Mouse (Mus musculus) embryonic facial prominence, embryonic 10.5 days (tissue): Measurements from ENCODE around the gene Hnrnpa1. TPM values are rescaled to one million over a fixed set of nuclear protein-coding genes. Genes with fewer than 3 reads are reported as not detected.
"Not testable (repeated sequence)": the region's sequence is repeated elsewhere in the genome, so short reads cannot be mapped to it uniquely, and the experiment has no call there.

Source experiments
- DNase-seq: peaks from one replicate; pipeline ENCODE4 v3.0.0-alpha.2; 2017; ENCODE audit warnings: low spot score
- H3K27ac ChIP-seq: fragments of 300-500 bp; sonication (generic); replicated peaks from 2 replicates; pipeline ENCODE4 v1.5.1; 2016; ENCODE audit warnings: mild to moderate bottlenecking
- H3K27me3 ChIP-seq: fragments of 300-500 bp; sonication (generic); replicated peaks from 2 replicates; pipeline ENCODE4 v1.6.1; 2016; ENCODE audit warnings: low read depth, mild to moderate bottlenecking; ENCODE audit not compliant: poor library complexity, severe bottlenecking
- H3K36me3 ChIP-seq: fragments of 300-500 bp; sonication (generic); replicated peaks from 2 replicates; pipeline ENCODE4 v1.6.1; 2016; ENCODE audit warnings: mild to moderate bottlenecking, moderate library complexity
- H3K4me1 ChIP-seq: fragments of 300-500 bp; sonication (generic); 2 replicates; pipeline ENCODE4 v1.6.1; 2016
- H3K4me3 ChIP-seq: fragments of 300-500 bp; sonication (generic); 2 replicates; pipeline ENCODE4 v1.5.1; 2016; ENCODE audit warnings: mild to moderate bottlenecking, moderate library complexity
- H3K9me3 ChIP-seq: fragments of 300-500 bp; sonication (generic); 2 replicates; pipeline ENCODE4 v1.6.1; 2016; ENCODE audit warnings: mild to moderate bottlenecking
- whole genome bisulfite sequencing: fragments of 180-500 bp; shearing (Covaris S2); methylation state at CpG from one replicate; pipeline ENCODE4 v1.1.7; 2016; 5-methylcytosine and 5-hydroxymethylcytosine counted together
- polyA plus RNA-seq: library from polyadenylated mRNA; unstranded; fragments of >200 nt; fragmentation: Nextera tagmentation; extraction: Ambion mirVana; gene quantifications from 2 replicates; pipeline ENCODE4 v1.2.1, GENCODE M21; 2016

The Hnrnpa1 gene
- polyA plus RNA-seq, 1 experiment from 2014 or later = 1,897 TPM

- Histone ChIP-seq H3K9me3 (no peaks in the 10 kb centered on the region), H3K27me3 (no peaks in the 10 kb centered on the region), H3K36me3 (peaks cover 54% of the 10 kb centered on the region), H3K4me3 (no peak overlapping the region), H3K4me1 (peaks cover 16% of the 10 kb centered on the region), H3K27ac (no peak overlapping the region)
- DNase-seq = no peak
- WGBS = 100% methylated on average over 1 of the region's 1 CpGs
Observed at GRCm38 (mm10) chr15:103221386-103221785, 18.8 kb upstream of the Hnrnpa1 start.

- H3K27me3 ChIP-seq = no peaks in the 10 kb centered on the region
- 88% methylated on average over 2 of the region's 2 CpGs for WGBS
Observed at GRCm38 (mm10) chr15:103224161-103224560, 16.1 kb upstream of the Hnrnpa1 start.

GRCm38 (mm10) chr15:103227022-103227421, 13.2 kb upstream of the Hnrnpa1 start:
- no peak overlapping the region for H3K4me3 ChIP-seq
- no peak overlapping the region for H3K27ac ChIP-seq
- WGBS = 94% methylated on average over 3 of the region's 3 CpGs
- no peaks in the 10 kb centered on the region for H3K27me3 ChIP-seq
- no peak for DNase-seq
- H3K9me3 ChIP-seq = no peaks in the 10 kb centered on the region
- peaks cover 27% of the 10 kb centered on the region for H3K36me3 ChIP-seq
- no peaks in the 10 kb centered on the region; the same call in 1 of the 2 replicates for H3K4me1 ChIP-seq

More at GRCm38 (mm10) chr15:103224161-103224560, 16.1 kb upstream of the Hnrnpa1 start:
- DNase-seq = no peak
- Histone ChIP-seq H3K27ac (no peak overlapping the region), H3K4me1 (peaks cover 3% of the 10 kb centered on the region; the same call in 1 of the 2 replicates), H3K4me3 (no peak overlapping the region), H3K9me3 (no peaks in the 10 kb centered on the region), H3K36me3 (peaks cover 51% of the 10 kb centered on the region)

GRCm38 (mm10) chr15:103227572-103227971, 12.7 kb upstream of the Hnrnpa1 start:
- DNase-seq = no peak
- WGBS = 87% methylated on average over 2 of the region's 2 CpGs
- Histone ChIP-seq H3K36me3 (peaks cover 24% of the 10 kb centered on the region), H3K9me3 (no peaks in the 10 kb centered on the region), H3K4me3 (no peak overlapping the region), H3K4me1 (no peaks in the 10 kb centered on the region; the same call in 1 of the 2 replicates), H3K27me3 (no peaks in the 10 kb centered on the region), H3K27ac (no peak overlapping the region)

GRCm38 (mm10) chr15:103228904-103229303, 11.3 kb upstream of the Hnrnpa1 start:
- no peak overlapping the region for H3K4me3 ChIP-seq

GRCm38 (mm10) chr15:103233119-103233518, 7.1 kb upstream of the Hnrnpa1 start:
- 93% methylated on average over 2 of the region's 2 CpGs for WGBS
- H3K27me3 ChIP-seq = no peaks in the 10 kb centered on the region
- no peak for DNase-seq
- H3K27ac ChIP-seq = no peak overlapping the region
- H3K4me3 ChIP-seq = no peak overlapping the region
- H3K4me1 ChIP-seq = peaks cover 4% of the 10 kb centered on the region
- H3K9me3 ChIP-seq = peaks cover 2% of the 10 kb centered on the region; the same call in 1 of the 2 replicates
- H3K36me3 ChIP-seq = peaks cover 47% of the 10 kb centered on the region

More at GRCm38 (mm10) chr15:103228904-103229303, 11.3 kb upstream of the Hnrnpa1 start:
- WGBS = 86% methylated on average over 2 of the region's 2 CpGs
- no peak for DNase-seq
- Histone ChIP-seq H3K27me3 (no peaks in the 10 kb centered on the region), H3K4me1 (no peaks in the 10 kb centered on the region; the same call in 1 of the 2 replicates), H3K36me3 (peaks cover 20% of the 10 kb centered on the region), H3K27ac (no peak overlapping the region), H3K9me3 (no peaks in the 10 kb centered on the region)

GRCm38 (mm10) chr15:103237295-103237694, 2.9 kb upstream of the Hnrnpa1 start:
- peaks cover 60% of the 10 kb centered on the region for H3K36me3 ChIP-seq
- 94% methylated on average over 7 of the region's 7 CpGs for WGBS

GRCm38 (mm10) chr15:103239130-103239684, 1.0 kb upstream of the Hnrnpa1 start:
- H3K9me3 ChIP-seq = peaks cover 2% of the 10 kb centered on the region; the same call in 1 of the 2 replicates
- H3K36me3 ChIP-seq = peaks cover 68% of the 10 kb centered on the region
- H3K4me3 ChIP-seq = peak overlapping the region; percentile 81
- peaks cover 32% of the 10 kb centered on the region for H3K4me1 ChIP-seq
- H3K27ac ChIP-seq = peak overlapping the region; percentile 98
- WGBS = under 1% methylated on average over 26 of the region's 26 CpGs
- DNase-seq = peak; percentile 96
- H3K27me3 ChIP-seq = no peaks in the 10 kb centered on the region

More at GRCm38 (mm10) chr15:103237295-103237694, 2.9 kb upstream of the Hnrnpa1 start:
- Histone ChIP-seq H3K27me3 (no peaks in the 10 kb centered on the region), H3K27ac (no peak overlapping the region), H3K4me3 (no peak overlapping the region), H3K9me3 (peaks cover 2% of the 10 kb centered on the region; the same call in 1 of the 2 replicates), H3K4me1 (peaks cover 15% of the 10 kb centered on the region)
- no peak for DNase-seq

- peaks cover 64% of the 10 kb centered on the region for H3K36me3 ChIP-seq
- peak; percentile 97 for DNase-seq
- under 1% methylated on average over 39 of the region's 39 CpGs for WGBS
Observed at GRCm38 (mm10) chr15:103239685-103240159, 510 bp upstream of the Hnrnpa1 start, which contains the start of gene Cbx5. Gene Cbx5, minus strand, starts transcription at chr15:103239816.

GRCm38 (mm10) chr15:103241071-103242018, 1.1 kb downstream of the Hnrnpa1 start:
- not testable (repeated sequence) for DNase-seq, H3K27me3 ChIP-seq, H3K9me3 ChIP-seq
- WGBS = 15% methylated on average over 12 of the region's 12 CpGs
- Histone ChIP-seq H3K4me3 (peak overlapping the region; percentile 81), H3K4me1 (peaks cover 34% of the 10 kb centered on the region), H3K27ac (peak overlapping the region; percentile 98), H3K36me3 (peaks cover 64% of the 10 kb centered on the region)

More at GRCm38 (mm10) chr15:103239685-103240159, 510 bp upstream of the Hnrnpa1 start, which contains the start of gene Cbx5:
- H3K4me3 ChIP-seq = peak within 1 kb of the TSS; percentile 81
- peaks cover 32% of the 10 kb centered on the region for H3K4me1 ChIP-seq
- peak within 1 kb of the TSS; percentile 98 for H3K27ac ChIP-seq
- H3K27me3 ChIP-seq = no peaks in the 10 kb centered on the region
- H3K9me3 ChIP-seq = peaks cover 2% of the 10 kb centered on the region; the same call in 1 of the 2 replicates

- H3K36me3 ChIP-seq = peaks cover 68% of the 10 kb centered on the region
- no peaks in the 10 kb centered on the region for H3K27me3 ChIP-seq
- H3K9me3 ChIP-seq = no peaks in the 10 kb centered on the region
- no peak for DNase-seq
- H3K4me3 ChIP-seq = peak overlapping the region; percentile 81
- no peak overlapping the region for H3K27ac ChIP-seq
- H3K4me1 ChIP-seq = peaks cover 32% of the 10 kb centered on the region
- WGBS = 74% methylated on average over 8 of the region's 8 CpGs
Observed at GRCm38 (mm10) chr15:103242885-103243284, 2.7 kb downstream of the Hnrnpa1 start.

GRCm38 (mm10) chr15:103245616-103246015, 5.4 kb downstream of the Hnrnpa1 start:
- WGBS = 82% methylated on average over 6 of the region's 6 CpGs
- no peak for DNase-seq
- H3K4me1 ChIP-seq = peaks cover 31% of the 10 kb centered on the region
- H3K36me3 ChIP-seq = peaks cover 87% of the 10 kb centered on the region
- no peaks in the 10 kb centered on the region for H3K9me3 ChIP-seq
- 0 out of 2 replicates have a peak overlapping the region, but pooled peaks have one; percentile 28 for H3K4me3 ChIP-seq
- no peaks in the 10 kb centered on the region for H3K27me3 ChIP-seq
- no peak overlapping the region for H3K27ac ChIP-seq
